Mouse (Mus musculus): ENCODE results near the gene Tmem63a.

DNA sequence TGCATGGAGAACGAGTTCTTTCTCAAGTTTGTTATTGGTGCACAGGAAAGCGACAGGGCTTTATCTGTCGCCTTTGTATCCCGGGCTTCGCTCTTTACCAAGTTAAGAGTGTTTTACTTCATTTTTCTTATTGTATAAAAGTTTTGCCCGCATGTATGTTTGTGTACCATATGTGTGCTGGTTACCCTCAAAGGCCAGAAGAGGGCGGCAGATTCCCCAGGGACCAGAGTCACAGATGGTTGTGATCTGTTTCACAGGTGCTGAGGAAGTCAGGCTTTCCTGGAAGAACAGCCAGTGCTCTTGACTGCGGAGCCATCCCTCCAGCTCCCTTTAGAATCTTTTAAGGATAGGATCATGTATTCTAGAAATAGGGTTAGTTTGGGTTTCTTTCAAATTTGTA lies 44.6 kb downstream of the Tmem63a start:
- TF ChIP-seq MYOD1 (IDR thresholded peaks at IDR 0.05; ENCODE audit: control insufficient read depth, insufficient read length, low read depth) (no peak), CEBPB (IDR thresholded peaks at IDR 0.05; ENCODE audit: low read depth) (no peak), CTCF (IDR thresholded peaks at IDR 0.05; ENCODE audit: control insufficient read depth, insufficient read depth, insufficient read length) (no peak), MAX (IDR thresholded peaks at IDR 0.05) (no peak), USF1 (IDR thresholded peaks at IDR 0.05; ENCODE audit: low read depth) (no peak)

Measured in C2C12 (cell line).